Mouse (Mus musculus) kidney, embryonic 15.5 days (tissue): ENCODE measurements at regions not wholly inside any gene's neighbourhood (a gene's known extent, or its start where the extent isn't known, plus 50 kb on each side); places are given as distances from the start of the nearest gene placed in this dataset.

ENCODE experiments used
- ATAC-seq: fragments of 200-750 bp; cut with Nextera tagmentation; replicated peaks from 2 replicates; pipeline ENCODE4 v1.8.0; 2017; ENCODE audit warnings: moderate TSS enrichment; ENCODE audit not compliant: low FRiP score
- H3K27ac ChIP-seq: fragments of 300-500 bp; sonication (generic); 2 replicates; pipeline ENCODE4 v1.5.1; 2015; ENCODE audit warnings: mild to moderate bottlenecking, inconsistent platforms
- H3K27me3 ChIP-seq: fragments of 300-500 bp; sonication (generic); 2 replicates; pipeline ENCODE4 v1.6.1; 2015; ENCODE audit warnings: inconsistent platforms
- H3K36me3 ChIP-seq: fragments of 300-500 bp; sonication (generic); 2 replicates; pipeline ENCODE4 v1.6.1; 2015; ENCODE audit warnings: inconsistent platforms
- H3K4me1 ChIP-seq: fragments of 300-500 bp; sonication (generic); 2 replicates; pipeline ENCODE4 v1.6.1; 2015; ENCODE audit warnings: inconsistent platforms
- H3K4me2 ChIP-seq: fragments of 300-500 bp; sonication (generic); 2 replicates; pipeline ENCODE4 v1.6.1; 2015; ENCODE audit warnings: moderate library complexity, mild to moderate bottlenecking, inconsistent platforms
- H3K4me3 ChIP-seq: fragments of 300-500 bp; sonication (generic); replicated peaks from 2 replicates; pipeline ENCODE4 v1.5.1; 2015; ENCODE audit warnings: mild to moderate bottlenecking, inconsistent platforms
- H3K9ac ChIP-seq: fragments of 300-500 bp; sonication (generic); 2 replicates; pipeline ENCODE4 v1.6.1; 2015; ENCODE audit warnings: mild to moderate bottlenecking, inconsistent platforms
- H3K9me3 ChIP-seq: fragments of 300-500 bp; sonication (generic); replicated peaks from 2 replicates; pipeline ENCODE4 v1.6.1; 2016; ENCODE audit warnings: inconsistent platforms
- WGBS: fragments of 180-500 bp; shearing (Covaris S2); methylation state at CpG from one replicate; pipeline ENCODE4 v1.1.7; 2015; ENCODE audit warnings: mixed read lengths; 5-methylcytosine and 5-hydroxymethylcytosine counted together

GRCm38 (mm10) chr6:84431622-84431955, 162.1 kb downstream of the Cyp26b1 start:
- no peak for ATAC-seq

GRCm38 (mm10) chr6:84430925-84431621, 162.6 kb downstream of the Cyp26b1 start:
- no peaks in the 10 kb centered on the region for H3K4me1 ChIP-seq
- 36% methylated on average over 12 of the region's 12 CpGs for WGBS

More at GRCm38 (mm10) chr6:84431622-84431955, 162.1 kb downstream of the Cyp26b1 start:
- Histone ChIP-seq H3K27me3 (peaks cover 94% of the 10 kb centered on the region), H3K36me3 (no peaks in the 10 kb centered on the region), H3K4me1 (no peaks in the 10 kb centered on the region), H3K9ac (no peak overlapping the region), H3K4me3 (no peak overlapping the region), H3K4me2 (no peak overlapping the region), H3K27ac (no peak overlapping the region), H3K9me3 (no peaks in the 10 kb centered on the region)
- 53% methylated on average over 2 of the region's 2 CpGs for WGBS

DNA sequence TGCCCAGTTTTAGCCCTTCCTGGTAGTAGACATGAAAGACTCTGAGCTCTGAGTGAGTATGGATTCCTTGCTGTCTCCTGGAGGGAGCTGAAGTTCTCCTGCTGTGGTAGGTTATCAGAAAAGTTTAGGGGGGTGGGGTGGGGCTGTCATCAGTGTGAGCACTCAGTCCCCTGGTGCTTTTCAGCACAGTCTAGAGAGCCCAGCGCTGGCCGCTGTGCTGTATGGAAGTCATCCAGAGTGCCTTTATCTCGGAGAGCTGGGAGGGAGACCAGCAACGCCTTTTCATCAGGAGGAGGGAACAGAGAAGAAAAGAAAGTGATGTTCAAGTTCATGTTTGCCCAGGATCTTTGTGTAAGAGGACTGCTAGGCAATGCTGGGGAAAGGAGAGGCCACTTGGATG, 163.6 kb downstream of the Cyp26b1 start:
- Histone ChIP-seq H3K36me3 (no peaks in the 10 kb centered on the region), H3K9me3 (no peaks in the 10 kb centered on the region), H3K4me1 (no peaks in the 10 kb centered on the region), H3K4me2 (no peak overlapping the region), H3K9ac (no peak overlapping the region), H3K4me3 (no peak overlapping the region), H3K27me3 (peaks cover 97% of the 10 kb centered on the region), H3K27ac (no peak overlapping the region)
- 64% methylated on average over 4 of the region's 4 CpGs for WGBS
- ATAC-seq, result no peak

More at GRCm38 (mm10) chr6:84430925-84431621, 162.6 kb downstream of the Cyp26b1 start:
- no peak overlapping the region for H3K9ac ChIP-seq
- ATAC-seq, result no peak
- no peaks in the 10 kb centered on the region for H3K36me3 ChIP-seq
- H3K27ac ChIP-seq, result no peak overlapping the region
- no peaks in the 10 kb centered on the region for H3K9me3 ChIP-seq
- peaks cover 94% of the 10 kb centered on the region for H3K27me3 ChIP-seq
- no peak overlapping the region for H3K4me3 ChIP-seq
- no peak overlapping the region for H3K4me2 ChIP-seq

DNA sequence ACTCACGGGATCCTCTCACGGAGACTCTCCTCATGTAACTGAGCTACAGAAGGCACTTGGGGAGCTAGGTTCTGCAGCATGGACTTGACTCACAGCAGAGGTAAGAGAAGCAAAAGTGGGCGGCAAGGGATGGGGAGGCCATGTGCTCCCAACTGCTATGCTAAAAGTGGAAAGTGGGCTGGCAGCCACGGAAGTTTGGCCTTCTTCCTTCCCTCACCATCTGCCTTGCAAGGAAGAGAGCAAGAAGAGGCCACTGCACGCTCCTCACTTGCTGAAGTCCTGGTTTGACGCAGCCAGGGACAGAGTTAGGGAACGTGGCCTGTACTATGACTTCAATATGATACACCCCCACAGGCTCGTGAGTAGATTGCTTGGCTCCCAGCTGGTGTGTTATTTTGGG, 164.5 kb downstream of the Cyp26b1 start:
- ATAC-seq, result no peak
- 83% methylated on average over 8 of the region's 8 CpGs for WGBS
- Histone ChIP-seq H3K4me1 (no peaks in the 10 kb centered on the region), H3K36me3 (no peaks in the 10 kb centered on the region), H3K9ac (no peak overlapping the region), H3K4me2 (no peak overlapping the region), H3K27me3 (peaks cover 97% of the 10 kb centered on the region), H3K4me3 (no peak overlapping the region), H3K27ac (no peak overlapping the region), H3K9me3 (no peaks in the 10 kb centered on the region)

- Histone ChIP-seq H3K27me3 (peaks cover 100% of the 10 kb centered on the region), H3K4me2 (no peak overlapping the region), H3K36me3 (no peaks in the 10 kb centered on the region), H3K4me3 (no peak overlapping the region), H3K27ac (no peak overlapping the region), H3K4me1 (no peaks in the 10 kb centered on the region), H3K9ac (no peak overlapping the region), H3K9me3 (no peaks in the 10 kb centered on the region)
- WGBS, result 28% methylated on average over 8 of the region's 8 CpGs
- ATAC-seq, result no peak
Measured at GRCm38 (mm10) chr6:84426691-84427090, 167.0 kb downstream of the Cyp26b1 start.

DNA sequence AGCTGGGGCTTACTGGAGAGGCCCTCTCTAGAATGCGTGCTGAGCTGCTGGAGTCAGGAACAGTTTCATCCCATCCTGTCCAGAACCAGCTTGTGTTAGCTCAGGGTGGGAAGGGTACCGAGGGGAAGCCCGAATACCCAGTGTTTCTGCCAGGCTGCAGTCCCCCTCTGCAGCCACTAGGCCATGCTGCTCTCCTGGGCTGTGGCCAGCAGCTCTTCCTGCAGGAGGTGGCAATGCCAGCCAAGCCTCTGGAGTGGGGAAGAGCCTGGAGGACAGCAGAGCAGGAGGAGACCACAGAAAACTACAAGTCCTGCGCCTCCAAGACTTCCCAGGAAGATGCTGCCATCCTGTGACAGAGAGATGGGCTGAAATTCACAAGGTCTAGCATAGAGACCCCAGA, 167.9 kb downstream of the Cyp26b1 start:
- no peak overlapping the region for H3K27ac ChIP-seq
- H3K9ac ChIP-seq, result no peak overlapping the region
- WGBS, result 39% methylated on average over 4 of the region's 4 CpGs
- no peak overlapping the region for H3K4me2 ChIP-seq
- no peak for ATAC-seq
- no peaks in the 10 kb centered on the region for H3K36me3 ChIP-seq
- peaks cover 99% of the 10 kb centered on the region for H3K27me3 ChIP-seq
- H3K4me1 ChIP-seq, result no peaks in the 10 kb centered on the region
- H3K4me3 ChIP-seq, result no peak overlapping the region
- H3K9me3 ChIP-seq, result no peaks in the 10 kb centered on the region

- peaks cover 99% of the 10 kb centered on the region for H3K27me3 ChIP-seq
- WGBS, result 49% methylated on average over 3 of the region's 3 CpGs
Measured at GRCm38 (mm10) chr6:84422946-84423345, 170.8 kb downstream of the Cyp26b1 start.

DNA sequence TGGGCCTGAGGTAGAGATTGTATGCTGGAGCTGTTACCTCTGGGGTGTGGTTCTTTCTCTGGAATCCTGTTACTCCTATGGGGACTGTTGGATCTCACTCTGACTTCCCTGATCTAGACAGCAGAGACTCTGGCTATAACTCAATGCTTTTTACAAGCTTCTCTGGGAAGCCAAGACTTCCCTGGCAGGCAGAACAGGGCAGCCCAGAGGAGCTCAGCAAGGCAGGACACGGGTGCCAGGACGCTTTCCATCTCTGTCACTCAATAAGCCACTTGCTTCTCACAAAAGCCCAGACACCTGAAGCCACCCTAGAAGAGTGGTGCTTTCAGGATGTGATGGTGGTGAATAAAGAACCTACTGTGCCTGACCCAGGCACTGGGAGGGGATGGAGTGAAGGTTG, 174.0 kb downstream of the Cyp26b1 start:
- Histone ChIP-seq H3K4me2 (no peak overlapping the region), H3K9ac (no peak overlapping the region), H3K27me3 (peaks cover 92% of the 10 kb centered on the region), H3K36me3 (no peaks in the 10 kb centered on the region), H3K4me1 (peaks cover 5% of the 10 kb centered on the region), H3K27ac (no peak overlapping the region), H3K4me3 (no peak overlapping the region), H3K9me3 (no peaks in the 10 kb centered on the region)
- ATAC-seq, result no peak
- 59% methylated on average over 2 of the region's 2 CpGs for WGBS

More at GRCm38 (mm10) chr6:84422946-84423345, 170.8 kb downstream of the Cyp26b1 start:
- no peaks in the 10 kb centered on the region for H3K36me3 ChIP-seq
- H3K4me1 ChIP-seq, result no peaks in the 10 kb centered on the region
- no peak overlapping the region for H3K27ac ChIP-seq
- H3K4me3 ChIP-seq, result no peak overlapping the region
- no peak overlapping the region for H3K4me2 ChIP-seq
- ATAC-seq, result no peak
- no peaks in the 10 kb centered on the region for H3K9me3 ChIP-seq
- no peak overlapping the region for H3K9ac ChIP-seq

- Histone ChIP-seq H3K4me1 (peaks cover 5% of the 10 kb centered on the region), H3K27ac (no peak overlapping the region), H3K4me3 (no peak overlapping the region), H3K9ac (no peak overlapping the region), H3K36me3 (no peaks in the 10 kb centered on the region), H3K9me3 (no peaks in the 10 kb centered on the region), H3K27me3 (peaks cover 92% of the 10 kb centered on the region), H3K4me2 (no peak overlapping the region)
- WGBS, result 49% methylated on average over 2 of the region's 2 CpGs
- ATAC-seq, result no peak
Measured at GRCm38 (mm10) chr6:84419281-84419680, 174.4 kb downstream of the Cyp26b1 start.

- Histone ChIP-seq H3K4me3 (no peak overlapping the region), H3K27ac (no peak overlapping the region), H3K9me3 (no peaks in the 10 kb centered on the region), H3K4me1 (peaks cover 5% of the 10 kb centered on the region), H3K36me3 (no peaks in the 10 kb centered on the region), H3K4me2 (no peak overlapping the region), H3K9ac (no peak overlapping the region), H3K27me3 (peaks cover 92% of the 10 kb centered on the region)
- WGBS, result 17% methylated on average over 11 of the region's 11 CpGs
- peak; percentile 63 for ATAC-seq
Measured at GRCm38 (mm10) chr6:84416992-84417636, 176.6 kb downstream of the Cyp26b1 start.

- no peak for ATAC-seq
- no peaks in the 10 kb centered on the region for H3K9me3 ChIP-seq
- no peak overlapping the region for H3K9ac ChIP-seq
- no peak overlapping the region for H3K4me2 ChIP-seq
- 62% methylated on average over 5 of the region's 5 CpGs for WGBS
- H3K36me3 ChIP-seq, result no peaks in the 10 kb centered on the region
- H3K27me3 ChIP-seq, result peaks cover 87% of the 10 kb centered on the region
- H3K4me1 ChIP-seq, result peaks cover 16% of the 10 kb centered on the region
- no peak overlapping the region for H3K4me3 ChIP-seq
- no peak overlapping the region for H3K27ac ChIP-seq
Measured at GRCm38 (mm10) chr6:84414400-84414799, 179.3 kb downstream of the Cyp26b1 start.

DNA sequence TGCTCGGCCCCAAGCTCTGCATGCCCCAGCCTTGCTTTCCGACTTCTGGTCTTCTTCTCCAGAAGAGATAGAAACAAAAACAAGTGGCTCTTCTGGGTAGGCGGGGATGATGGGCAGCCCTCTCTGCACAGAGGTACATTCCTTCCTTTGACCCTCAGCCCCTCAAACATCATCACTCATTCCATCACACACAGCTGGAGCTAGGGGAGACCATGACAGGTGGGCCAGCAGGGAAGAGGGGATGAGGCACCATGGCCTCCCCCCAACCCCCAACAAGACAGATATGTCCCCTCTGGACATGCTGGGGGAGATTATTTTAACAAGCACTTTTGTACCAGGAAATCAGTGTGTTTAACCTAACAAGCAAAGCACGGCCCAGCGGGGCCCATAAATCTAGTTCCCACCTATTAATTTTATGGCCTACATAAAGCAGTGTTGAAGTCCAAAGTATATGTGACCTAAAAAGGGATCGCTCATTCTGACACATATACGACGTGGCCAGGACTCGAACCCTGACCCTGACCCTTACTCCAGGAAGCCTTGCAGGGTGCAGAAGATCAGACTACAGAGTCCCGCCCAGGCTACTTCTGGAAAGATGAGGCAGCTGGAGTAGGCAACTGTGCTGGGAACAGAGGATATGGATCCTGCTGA, 183.7 kb downstream of the Cyp26b1 start:
- no peaks in the 10 kb centered on the region for H3K9me3 ChIP-seq
- peaks cover 89% of the 10 kb centered on the region for H3K27me3 ChIP-seq
- H3K27ac ChIP-seq, result no peak overlapping the region
- H3K4me2 ChIP-seq, result no peak overlapping the region
- H3K4me3 ChIP-seq, result no peak overlapping the region
- no peaks in the 10 kb centered on the region for H3K36me3 ChIP-seq
- ATAC-seq, result peak; percentile 80
- H3K4me1 ChIP-seq, result peaks cover 11% of the 10 kb centered on the region; the same call in 1 of the 2 replicates
- no peak overlapping the region for H3K9ac ChIP-seq
- WGBS, result 27% methylated on average over 10 of the region's 10 CpGs
